Mouse (Mus musculus): ENCODE results near the gene Gnptab.
"Not testable (repeated sequence)": the region's sequence is repeated elsewhere in the genome, so short reads cannot be mapped to it uniquely, and the experiment has no call there.

Gnptab gene

DNA sequence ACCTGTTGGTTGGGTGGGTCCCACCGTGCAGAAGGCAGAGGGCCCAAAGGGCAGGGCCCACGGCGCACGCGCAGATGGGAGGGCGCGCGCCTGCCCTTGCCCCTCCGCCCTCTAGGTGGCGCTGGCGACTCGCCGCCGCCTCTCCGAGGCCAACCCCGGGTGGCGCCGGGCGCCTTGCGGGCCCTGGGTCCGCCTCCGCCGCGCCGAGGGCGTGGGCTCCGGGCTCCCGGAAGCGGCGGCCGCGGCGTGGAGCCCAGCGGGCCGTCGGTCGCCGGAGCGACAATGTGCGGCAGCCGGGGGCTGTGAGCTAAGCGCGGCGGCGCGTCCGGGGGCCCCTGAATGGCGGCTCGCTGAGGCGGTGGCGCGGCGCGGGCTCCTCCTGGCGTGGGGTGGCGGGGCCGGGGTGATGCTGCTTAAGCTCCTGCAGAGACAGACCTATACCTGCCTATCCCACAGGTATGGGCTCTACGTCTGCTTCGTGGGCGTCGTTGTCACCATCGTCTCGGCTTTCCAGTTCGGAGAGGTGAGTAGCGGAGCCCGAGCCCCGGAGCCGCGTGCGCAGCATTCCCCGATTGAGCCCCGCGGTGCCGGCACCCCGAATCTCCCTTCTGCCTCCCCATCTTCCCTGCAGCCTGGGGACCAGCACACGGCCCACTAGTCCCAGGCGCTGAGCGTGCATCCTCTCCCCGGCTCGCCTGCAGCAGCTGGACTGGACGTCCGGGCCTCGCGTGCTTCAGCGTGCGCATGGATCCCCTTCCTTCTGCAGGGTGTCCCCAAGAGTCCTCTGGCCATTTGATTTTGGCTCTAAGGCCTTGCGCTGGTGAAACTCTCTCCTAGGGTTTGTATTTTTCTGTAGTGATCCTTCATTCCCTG is at the start of gene Gnptab, which contains the start of gene Dram1:
Gnptab (plus strand) TSS at position 120 of the 873 bp plus-strand sequence.
Dram1 (minus strand) TSS at position 68 of the 873 bp plus-strand sequence.
- DNase-seq, result peak; percentile 81 to 88

DNA sequence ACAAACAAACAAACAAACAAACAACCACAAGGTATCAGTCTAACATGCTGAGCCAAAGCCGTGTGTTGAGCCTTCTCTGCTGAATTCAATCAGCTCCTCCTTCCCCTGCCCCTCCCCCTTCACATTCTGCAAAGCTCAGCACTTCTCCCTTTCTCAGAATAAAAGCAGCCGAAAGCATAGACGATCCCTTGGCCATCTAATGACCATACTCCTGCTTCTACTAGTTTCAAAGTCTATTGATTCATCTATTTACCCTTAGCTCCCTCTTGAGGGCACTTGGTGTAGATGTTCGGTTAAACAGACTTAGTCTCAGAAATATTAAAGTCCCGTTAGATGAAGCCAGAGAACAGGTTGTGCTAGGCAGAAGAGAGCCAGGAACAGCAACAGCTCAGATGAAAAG is 48.2 kb upstream of the Gnptab start:
- no peak for DNase-seq

DNA sequence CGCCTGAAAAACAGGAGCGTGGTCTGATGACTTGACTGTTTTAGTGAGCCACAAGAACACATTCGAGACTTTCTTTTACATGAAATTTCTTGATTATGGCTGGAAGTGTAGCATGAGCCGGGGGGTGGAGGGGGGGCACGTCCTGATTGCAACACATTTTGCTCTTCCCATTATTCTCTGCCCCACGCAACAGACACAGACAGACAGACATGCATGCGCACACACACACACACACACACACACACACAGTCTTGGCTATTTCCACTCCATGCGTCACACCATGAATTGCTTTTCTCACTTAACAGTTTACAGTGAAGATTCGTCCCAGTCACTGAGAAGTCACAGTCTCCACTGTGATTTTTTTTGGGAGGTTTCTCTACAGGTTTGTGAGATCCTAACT is 38.3 kb upstream of the Gnptab start:
- DNase-seq, result no peak

DNA sequence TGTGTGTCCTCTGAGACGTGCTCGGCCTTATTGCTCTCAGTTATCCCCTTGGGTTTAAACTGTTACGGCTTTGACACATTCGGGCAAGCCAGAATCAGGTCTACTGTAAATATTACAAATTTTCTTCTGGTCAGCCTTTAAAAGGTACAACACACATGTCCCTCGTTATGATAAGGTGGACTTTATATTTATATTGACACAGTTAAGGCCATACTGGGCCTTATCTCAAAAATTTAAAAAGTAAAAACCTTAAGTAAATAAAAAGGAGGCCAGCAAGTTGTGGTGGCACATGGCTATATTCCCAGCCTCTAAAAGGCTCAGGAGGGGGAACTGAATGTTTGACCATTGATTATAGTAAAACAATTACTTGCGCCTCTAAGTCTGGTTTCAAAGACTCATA is 37.6 kb upstream of the Gnptab start:
- no peak for DNase-seq

DNA sequence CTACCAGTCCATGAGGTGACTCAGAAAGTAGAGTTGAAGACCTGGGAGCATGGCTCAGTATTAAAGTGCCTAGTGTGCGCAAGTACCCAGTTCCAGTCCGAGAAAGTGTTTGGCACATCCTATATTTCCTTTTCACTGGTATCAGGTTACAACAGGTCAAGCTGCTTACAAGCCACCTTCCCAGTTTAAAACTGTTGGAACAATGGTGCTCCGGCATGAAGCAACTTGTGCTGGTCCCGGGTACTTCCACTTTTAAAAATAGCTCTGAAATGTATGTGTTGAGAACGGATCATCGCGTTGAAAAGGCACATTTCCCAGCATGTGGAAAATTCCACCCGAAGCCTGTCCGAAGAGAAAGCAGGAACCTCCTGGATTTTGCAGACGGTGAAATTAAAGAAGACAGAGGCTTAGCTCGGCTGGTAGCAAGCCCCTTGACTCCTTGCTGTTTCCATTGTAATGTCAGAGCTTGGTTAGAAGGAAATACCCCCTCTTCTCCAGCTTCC is 33.0 kb upstream of the Gnptab start:
- DNase-seq, result peak in 1 of 2 experiments; percentile 42

DNA sequence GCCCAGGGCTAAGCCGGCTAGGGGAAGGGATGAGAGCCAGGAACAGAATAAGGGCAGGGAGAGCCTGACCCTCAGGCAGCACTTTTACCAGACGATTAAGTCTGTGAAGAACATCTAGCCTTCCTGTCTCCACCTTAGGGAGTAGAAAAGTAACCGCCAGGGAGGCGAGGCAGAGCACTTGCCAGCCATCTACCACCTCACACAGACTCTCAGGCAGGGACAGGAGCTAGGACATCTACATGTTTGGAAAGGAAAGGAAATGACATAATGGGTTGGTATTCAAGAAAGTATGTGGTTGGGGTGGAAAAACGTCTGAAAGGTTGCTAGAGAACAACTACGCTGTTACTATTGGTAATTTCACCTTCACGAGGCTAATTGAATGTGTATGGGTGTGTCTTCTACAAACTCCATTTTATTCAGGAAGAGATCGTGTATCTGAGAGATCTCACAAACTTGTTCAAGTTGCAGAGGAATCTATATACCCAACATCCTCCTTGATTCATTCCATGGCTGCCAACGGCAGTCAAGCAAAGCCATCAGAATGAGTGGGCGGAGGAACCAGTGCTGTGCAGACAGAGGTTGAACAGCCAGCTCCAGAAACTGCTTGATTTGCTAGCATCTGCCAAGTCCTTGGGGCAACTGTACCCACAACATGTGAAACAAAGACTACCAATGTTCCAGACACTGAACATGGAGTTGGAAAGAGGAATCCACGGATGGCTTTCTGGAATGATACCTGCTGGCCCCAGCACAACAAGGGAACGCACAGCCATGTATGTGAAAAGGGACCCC is 32.3 kb upstream of the Gnptab start:
- no peak for DNase-seq

DNA sequence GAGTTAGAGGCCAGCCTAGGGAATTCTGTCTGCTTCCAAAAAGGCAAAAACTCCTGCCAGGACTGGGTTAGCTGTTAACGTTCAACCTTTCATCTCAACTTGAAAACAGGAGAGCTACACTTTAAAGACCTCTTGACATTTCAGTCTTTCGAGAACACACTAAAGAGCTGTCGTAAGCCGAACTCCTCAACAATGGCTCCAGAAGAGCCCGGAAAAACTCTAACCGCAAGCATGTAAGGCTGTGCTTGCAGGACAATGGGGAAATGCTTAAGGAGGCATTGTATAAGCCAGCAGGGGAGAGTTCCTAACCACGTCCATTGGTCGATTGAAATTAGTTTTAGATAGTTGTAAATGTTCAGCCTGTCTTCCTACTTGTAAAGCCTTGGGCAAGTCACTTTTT is 29.1 kb upstream of the Gnptab start:
- peak; percentile 77 to 83 for DNase-seq

DNA sequence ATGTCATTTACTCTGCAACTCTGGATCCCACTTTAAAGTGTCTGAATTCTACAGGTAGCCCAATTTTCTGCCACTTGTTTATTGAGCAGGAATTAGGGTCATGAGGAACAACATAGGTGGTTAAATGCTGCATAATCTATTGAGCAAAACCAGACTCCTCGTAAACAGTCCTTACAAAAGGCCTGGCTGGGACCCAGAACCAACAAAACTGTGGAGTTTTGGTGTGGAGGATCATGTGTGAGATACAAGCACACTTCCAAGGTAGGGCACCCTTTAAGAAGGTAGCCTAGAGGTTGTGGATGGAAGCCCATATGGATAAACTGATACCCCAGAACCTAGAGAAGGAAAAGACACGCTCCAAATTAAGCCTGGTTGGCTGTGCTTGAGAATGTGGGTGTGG is 28.2 kb upstream of the Gnptab start:
- DNase-seq, result peak; percentile 71 to 73

DNA sequence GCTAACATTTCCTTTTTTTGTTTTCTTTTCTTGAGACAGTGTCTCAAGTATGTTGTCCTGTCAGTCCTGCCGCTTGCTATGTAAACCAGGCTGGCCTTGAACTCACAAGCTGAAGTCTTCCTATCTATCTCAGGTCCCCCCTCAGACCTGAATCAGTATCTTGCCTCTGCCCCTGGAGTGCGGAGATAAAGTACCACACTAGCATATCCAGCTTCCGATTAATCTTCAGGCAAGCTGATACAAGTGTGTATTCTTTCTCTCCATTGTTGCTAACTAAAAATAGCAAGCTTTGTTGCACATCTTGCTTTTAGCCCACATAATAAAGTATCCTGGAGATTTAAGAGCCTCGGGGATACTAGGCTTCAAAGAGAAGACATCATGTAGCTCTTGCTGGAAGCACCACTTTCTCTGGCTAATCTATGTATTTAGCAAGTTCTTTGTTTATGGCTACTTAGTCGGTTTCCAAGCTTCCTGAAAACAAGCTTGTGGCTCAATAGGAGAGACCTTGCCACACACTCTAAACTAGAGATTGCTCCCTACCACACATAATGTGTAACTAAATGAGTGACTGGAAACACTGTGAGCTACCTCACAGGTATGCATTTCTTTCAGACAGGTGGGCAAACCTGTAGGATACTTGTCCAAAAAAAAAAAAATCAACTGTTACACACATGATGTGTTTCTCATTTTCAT is 27.4 kb upstream of the Gnptab start:
- DNase-seq, result no peak

DNA sequence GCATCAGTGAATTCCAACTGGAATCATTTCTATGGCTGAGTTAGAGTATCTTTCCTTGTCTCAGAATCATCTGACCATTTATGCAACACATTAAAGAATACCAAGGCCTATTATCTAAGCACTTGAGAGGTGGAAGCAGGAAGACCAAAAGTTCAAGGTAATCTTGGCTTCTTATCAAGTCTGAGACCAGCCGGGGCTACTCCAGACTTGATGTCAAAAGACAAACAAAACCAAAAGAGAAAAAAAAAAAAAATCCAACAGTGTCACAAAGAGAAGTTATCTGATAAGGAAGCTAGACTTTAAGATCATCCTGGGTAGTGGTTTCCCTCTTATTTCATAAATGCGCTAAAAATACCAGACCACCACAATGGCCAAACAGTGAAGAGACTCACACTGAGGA is 26.4 kb upstream of the Gnptab start:
- peak in 1 of 2 experiments; percentile 54 for DNase-seq

DNA sequence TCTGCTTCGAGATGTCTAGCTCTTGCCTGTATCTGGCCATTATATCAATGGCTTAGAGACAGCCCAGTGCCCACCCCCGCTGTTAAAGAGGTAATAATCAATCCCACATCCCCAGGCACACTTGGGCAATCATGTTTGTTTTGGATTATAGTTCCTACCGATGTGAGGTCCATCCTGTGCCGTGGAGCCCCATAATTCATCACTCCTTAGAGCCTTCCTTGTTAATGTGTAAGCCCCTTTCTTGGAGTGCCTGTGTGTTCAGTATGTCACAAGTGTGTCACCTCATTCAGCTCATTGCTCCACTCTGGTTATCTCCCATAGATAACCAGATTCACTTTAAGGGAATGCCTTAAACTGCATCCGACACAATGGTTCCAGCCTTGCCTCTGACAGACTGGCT is 24.3 kb upstream of the Gnptab start:
- no peak for DNase-seq

DNA sequence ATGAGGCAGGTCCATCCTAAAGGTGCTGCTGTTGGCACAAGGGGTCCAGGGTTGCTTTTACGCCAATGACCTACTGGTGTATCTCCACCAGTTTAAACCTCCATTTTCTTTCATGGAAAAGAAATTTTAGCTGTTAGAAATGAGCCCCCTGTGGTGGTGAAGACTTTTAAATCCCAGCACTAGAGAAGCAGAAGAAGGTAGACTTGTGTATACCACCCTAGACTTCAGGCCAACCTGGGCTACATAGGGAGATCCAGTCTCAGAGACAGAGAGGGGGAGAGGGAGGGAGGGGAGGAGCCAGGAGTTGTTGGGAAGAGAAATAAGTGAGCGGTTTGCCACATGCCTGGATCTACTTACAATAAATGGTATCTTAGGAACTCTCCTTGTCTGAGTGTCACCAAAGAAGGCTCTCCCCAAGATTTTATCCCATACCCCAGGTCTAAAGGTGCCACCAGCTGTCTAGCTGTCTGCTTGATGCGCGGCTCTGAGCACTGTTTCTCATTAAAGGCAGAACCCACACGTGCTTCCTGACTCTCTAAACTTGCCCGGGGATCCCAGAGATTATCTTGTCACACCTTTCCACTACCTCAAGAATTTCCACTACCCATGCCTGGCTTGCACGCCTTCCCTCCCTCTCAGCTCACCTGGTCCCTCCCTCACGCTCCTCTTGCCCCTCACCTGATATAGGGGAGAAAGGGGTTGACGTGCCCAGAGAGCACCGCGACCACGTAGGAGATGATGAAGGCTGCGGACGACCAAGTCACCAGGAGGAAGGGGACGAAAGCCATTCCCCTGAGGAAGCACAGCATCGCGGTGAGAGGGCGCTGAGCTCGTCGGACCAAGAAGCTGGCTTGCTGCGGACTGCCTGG is 22.6 kb upstream of the Gnptab start:
- DNase-seq, result no peak

DNA sequence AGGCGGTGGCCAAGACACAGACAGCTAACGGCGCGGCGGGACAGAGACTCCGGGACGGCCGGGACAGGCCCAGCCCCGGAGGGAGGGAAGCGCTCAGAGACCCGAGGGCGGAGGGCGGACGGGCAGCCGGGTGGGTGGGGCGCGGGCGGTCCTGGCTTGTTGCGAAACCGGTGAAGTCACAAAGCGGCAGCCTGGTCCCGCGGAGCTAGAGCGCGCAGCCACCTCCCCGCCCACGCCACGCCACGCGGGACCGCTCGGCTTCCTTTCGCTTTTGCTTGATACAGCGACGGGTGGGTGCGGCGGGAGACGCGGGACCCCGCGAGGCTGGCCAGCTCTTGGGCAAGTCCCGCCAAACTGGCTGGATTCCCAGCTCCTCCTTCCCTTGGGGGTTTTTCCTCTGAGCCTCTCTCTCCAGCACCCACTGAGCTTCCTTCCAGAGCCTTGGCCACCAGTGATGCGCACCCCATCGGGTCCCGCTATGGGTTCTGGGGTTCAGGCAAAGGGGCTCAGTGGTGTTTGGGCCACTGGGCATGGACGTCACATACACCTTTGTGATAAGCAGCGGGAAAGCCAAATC is 21.9 kb upstream of the Gnptab start:
- DNase-seq, result peak; percentile 84 to 88

DNA sequence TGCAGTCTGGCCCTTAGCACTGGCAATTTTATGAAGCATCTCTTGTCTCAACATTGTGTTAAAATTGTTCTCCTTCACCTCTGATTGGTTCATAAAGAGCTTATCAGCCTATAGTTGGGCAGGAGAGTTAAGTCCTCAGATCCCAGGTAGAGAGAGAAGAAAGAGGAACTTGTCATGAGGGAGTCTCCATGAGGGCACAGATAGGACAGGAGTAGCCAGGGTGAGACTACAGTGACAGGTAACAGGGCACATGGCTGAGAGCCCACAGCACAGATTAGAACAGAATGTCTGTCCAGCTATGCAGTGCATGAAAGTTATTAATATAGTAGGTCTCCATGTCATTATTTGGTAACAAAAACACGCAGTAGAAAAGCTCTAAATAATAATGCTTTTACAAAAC is 16.7 kb upstream of the Gnptab start:
- DNase-seq, result no peak

DNA sequence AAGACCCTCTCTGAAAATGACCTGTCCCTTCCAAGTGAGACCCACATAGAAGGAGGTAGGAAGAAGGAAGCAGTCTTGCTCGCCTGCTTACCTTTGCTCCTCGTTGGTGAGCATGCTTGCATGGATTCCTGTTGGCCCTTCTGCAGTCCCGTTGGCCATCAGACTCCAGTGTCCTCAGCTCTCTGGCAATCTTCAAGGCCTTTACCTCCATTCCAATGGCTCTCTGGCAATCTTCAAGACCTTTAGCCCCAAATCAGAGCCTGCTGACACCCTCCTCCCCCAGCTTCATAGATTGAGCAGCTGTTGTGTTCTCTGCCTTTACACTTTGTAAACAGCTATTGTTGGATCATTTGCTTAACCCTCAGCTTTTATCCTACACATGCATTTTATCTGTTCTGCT is 14.7 kb upstream of the Gnptab start:
- DNase-seq, result no peak

DNA sequence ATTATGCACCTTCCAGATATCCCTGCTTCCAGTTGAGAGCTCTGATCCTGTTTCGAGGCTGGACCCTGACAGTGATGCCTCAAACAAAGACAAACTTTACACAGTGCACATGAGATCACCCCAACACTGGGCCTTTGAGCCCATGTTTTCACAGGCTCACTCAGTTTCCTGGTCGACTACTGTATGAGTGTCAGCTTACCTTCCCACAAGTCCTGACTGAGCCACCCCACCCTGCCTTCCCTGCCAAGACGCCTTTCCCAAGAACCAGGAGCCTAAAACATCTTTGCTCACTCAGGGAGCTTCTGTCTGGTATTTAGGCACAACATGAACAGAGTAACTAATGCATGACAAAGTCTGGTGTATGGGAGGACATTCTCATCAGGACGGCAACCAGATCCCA is 9.7 kb upstream of the Gnptab start:
- DNase-seq, result no peak

DNA sequence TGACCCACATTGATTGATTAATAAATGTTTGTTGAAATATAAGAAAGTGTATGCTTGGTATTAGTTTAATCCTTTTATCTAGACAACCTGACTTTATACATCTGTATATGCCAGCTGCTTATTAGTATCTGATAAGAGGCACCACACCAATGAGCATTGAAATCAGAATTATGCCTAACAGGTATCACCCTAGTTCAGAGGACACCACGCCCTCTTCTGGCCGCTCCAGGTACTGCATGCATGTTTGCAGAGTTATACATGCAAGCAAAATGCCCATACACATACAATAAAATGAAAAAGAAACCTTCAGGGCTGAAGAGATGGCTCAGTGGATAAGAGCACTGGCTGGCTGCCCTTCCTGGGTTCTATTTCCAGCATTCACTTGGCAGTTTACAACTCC is 7.1 kb upstream of the Gnptab start:
- no peak for DNase-seq

DNA sequence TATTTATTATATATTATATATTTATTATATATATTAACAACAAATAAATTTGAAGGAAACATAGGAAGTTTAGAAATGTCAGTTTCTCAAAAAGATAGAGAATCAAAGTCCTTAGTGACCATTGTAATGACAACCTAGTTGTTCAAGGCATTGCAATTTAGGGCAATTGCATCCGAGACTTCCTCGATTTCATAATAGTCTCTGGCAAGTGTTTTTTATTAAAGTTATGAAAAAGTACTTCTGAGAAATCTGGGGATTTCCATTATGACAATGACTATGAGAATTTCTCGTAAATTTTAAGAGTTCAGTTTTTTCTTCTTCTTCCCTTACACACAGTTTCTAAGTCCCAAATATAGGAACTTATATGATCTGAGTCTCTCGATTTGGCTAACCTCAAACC is 6.5 kb upstream of the Gnptab start:
- no peak for DNase-seq

DNA sequence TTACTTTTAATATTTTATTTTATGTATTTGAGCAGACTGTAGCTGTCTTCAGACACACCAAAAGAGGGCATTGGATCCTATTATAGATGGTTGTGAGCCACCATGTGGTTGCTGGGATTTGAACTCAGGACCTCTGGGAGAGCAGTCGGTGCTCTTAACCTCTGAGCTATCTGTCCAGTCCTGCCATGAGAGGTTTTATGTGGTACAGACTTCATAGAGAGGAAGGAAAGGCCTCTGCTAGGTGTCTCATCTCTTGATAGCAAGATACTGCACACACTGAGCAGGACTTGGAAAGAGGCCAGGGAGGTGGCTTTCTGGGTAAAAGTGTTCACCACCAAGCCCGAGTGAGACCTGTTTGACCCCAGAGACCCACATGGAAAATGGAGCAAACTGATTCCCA is 6.0 kb upstream of the Gnptab start:
- DNase-seq, result not testable (repeated sequence)

DNA sequence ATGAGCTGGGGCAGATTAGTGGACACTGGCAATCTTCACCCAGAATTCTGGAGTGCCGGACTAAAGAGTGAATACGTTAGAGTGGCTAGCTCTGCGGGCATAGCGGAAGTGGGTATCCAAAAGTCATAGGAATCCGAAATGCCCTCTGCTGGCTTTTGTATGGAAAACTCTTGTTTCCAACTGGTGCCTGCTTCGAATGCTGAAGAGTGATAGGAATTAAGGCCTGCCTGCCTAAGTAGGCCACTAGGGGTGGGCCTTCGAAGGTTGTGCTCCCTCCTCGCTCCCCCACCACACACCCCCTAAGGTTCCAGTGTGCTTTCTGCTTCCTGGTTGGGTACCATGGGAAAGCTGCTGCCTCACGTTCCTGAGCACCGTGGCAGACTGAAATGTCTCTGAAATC is 3.9 kb upstream of the Gnptab start:
- DNase-seq, result no peak

DNA sequence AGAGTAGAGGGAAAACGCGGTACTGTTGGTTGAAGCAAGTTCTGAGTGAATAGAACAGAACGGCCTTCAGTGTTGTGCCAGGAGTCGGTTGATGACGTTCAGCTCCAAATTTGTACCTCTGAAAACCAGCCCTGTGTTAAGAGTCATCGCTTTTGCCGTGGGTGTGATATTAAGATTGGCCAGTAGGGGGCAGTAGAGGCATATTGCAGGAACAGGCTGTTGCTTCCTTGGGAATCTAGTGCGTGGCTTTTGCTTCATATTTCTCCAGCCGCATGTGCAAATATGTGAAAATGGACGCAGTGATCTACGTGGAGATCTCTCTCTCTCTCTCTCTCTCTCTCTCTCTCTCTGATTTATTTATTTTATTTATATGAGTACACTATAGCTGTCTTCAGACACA is 2.2 kb upstream of the Gnptab start:
- DNase-seq, result peak; percentile 86 to 91

DNA sequence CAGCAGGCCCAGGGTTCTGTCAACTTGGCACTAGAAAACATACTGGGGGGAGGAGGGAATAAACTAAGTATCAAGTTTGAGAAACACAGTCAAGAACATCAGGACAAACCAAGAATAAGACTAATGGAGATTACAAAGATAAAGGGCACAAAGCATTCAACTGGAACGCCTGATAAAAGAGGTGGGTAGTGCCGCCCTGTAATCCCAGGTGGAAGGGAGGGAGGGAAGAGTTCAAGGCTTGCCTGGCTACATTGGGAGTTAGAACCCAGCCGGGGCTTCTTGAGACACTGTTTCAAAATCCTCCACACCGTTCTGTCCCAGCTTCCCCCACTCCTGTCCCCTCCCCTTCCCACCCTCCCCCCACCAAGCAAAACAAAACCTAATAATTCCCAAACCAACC is 1.3 kb upstream of the Gnptab start:
- DNase-seq, result no peak

All from lung, adult 18-20 months (tissue).